Mouse (Mus musculus) left cerebral cortex, adult 18-20 months (tissue): ENCODE data around the gene Krt84. TPM values are rescaled to one million over a fixed set of nuclear protein-coding genes. Genes with fewer than 3 reads are reported as not detected.
"Not testable (repeated sequence)": the region's sequence is repeated elsewhere in the genome, so short reads cannot be mapped to it uniquely, and the experiment has no call there.

Experiments used
- DNase-seq, 2 experiments: peaks; one replicate each; pipeline ENCODE4 v3.0.0; 2021 to 2022; ENCODE audit warnings: low spot score in 2 of 2, mixed read lengths in 1 of 2
- long read RNA-seq, 2 experiments: library from polyadenylated mRNA; stranded (forward); transcript quantifications; one replicate each; pipeline ENCODE4 v2.0.0; 2021
- total RNA-seq, 2 experiments: library from RNA; stranded (reverse); gene quantifications; 2 replicates each; pipeline ENCODE4 v1.2.3; 2021

The Krt84 gene
- total RNA-seq, result not detected
- long read RNA-seq, experiment 1, result 0 reads
- long read RNA-seq, experiment 2, result 0 reads

- DNase-seq, result no peak
Measured at GRCm38 (mm10) chr15:101532720-101533119, at the start of gene Krt84. Gene Krt84 (minus strand): TSS chr15:101532820.

GRCm38 (mm10) chr15:101581701-101582100 lies 49.1 kb upstream of the Krt84 start:
- peak in 1 of 2 experiments; percentile 41 for DNase-seq

GRCm38 (mm10) chr15:101575506-101575905 lies 42.9 kb upstream of the Krt84 start:
- no peak for DNase-seq

GRCm38 (mm10) chr15:101573796-101574345 lies 41.3 kb upstream of the Krt84 start, which contains the start of gene Krt75:
Gene Krt75 (minus strand): TSS chr15:101573904.
- DNase-seq, result no peak

- no peak for DNase-seq
Measured at GRCm38 (mm10) chr15:101567780-101568179, 35.2 kb upstream of the Krt84 start.

- DNase-seq, result no peak
Measured at GRCm38 (mm10) chr15:101562850-101563249, 30.2 kb upstream of the Krt84 start, which contains the start of gene Krt90. Gene Krt90 (minus strand): TSS chr15:101562950.

- no peak for DNase-seq
Measured at GRCm38 (mm10) chr15:101558034-101558646, 25.5 kb upstream of the Krt84 start.

- DNase-seq, result peak; percentile 33
Measured at GRCm38 (mm10) chr15:101553169-101553568, 20.5 kb upstream of the Krt84 start.

- DNase-seq, result no peak
Measured at GRCm38 (mm10) chr15:101552188-101552587, 19.6 kb upstream of the Krt84 start.

GRCm38 (mm10) chr15:101550567-101550966 lies 17.9 kb upstream of the Krt84 start, which contains the start of gene Krt82:
Gene Krt82 (minus strand): TSS chr15:101550667.
- no peak for DNase-seq

GRCm38 (mm10) chr15:101544478-101544877 lies 11.9 kb upstream of the Krt84 start:
- DNase-seq, result no peak

- no peak for DNase-seq
Measured at GRCm38 (mm10) chr15:101542543-101542942, 9.9 kb upstream of the Krt84 start.

GRCm38 (mm10) chr15:101538580-101538900 lies 5.9 kb upstream of the Krt84 start:
- no peak for DNase-seq

GRCm38 (mm10) chr15:101537864-101538579 lies 5.4 kb upstream of the Krt84 start:
- DNase-seq, result no peak

GRCm38 (mm10) chr15:101536054-101536850 lies 3.6 kb upstream of the Krt84 start:
- peak in 1 of 2 experiments; percentile 32 for DNase-seq

- no peak for DNase-seq
Measured at GRCm38 (mm10) chr15:101522556-101523232, 9.9 kb downstream of the Krt84 start.

- peak; percentile 77 to 88 for DNase-seq
Measured at GRCm38 (mm10) chr15:101519792-101520191, 12.8 kb downstream of the Krt84 start.

- not testable (repeated sequence) for DNase-seq
Measured at GRCm38 (mm10) chr15:101517161-101517560, 15.5 kb downstream of the Krt84 start, which contains the start of gene Gm49425. Gene Gm49425 (minus strand): TSS chr15:101517261.

- no peak for DNase-seq
Measured at GRCm38 (mm10) chr15:101508247-101508646, 24.4 kb downstream of the Krt84 start.

GRCm38 (mm10) chr15:101506896-101507758 lies 25.5 kb downstream of the Krt84 start:
- DNase-seq, result no peak
